Comparison of ENCODE assay signal across 9 mouse cellular contexts in the genomic region with DNA sequence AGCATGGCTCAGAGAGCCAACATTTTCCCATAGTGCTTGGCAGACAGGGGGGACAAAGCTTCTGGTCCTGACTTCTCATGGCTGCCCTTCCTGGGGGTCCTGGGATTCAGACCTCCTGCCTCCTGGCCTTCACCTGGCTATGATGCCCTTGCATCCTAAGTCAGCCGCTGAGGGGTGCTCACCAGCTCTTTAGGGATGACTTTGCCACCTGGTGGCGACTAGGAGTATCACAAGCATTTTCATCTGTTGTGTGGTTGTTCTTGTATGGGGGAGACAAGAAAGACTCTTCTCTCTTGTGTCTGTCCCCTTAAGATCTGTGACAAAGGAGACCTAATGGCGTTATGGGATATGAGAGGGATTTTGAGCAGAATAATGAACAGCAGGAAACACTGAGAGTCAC. TPM values are rescaled to one million over a fixed set of nuclear protein-coding genes. Genes with fewer than 3 reads are reported as not detected.
DNase-seq lines count a peak whose midpoint lies in the region; ATAC-seq lines count a peak whose summit lies in the region.
"Had no signal": no experiment of that assay in that cellular context is flagged by ENCODE, and none has a peak within 500 bp of the region (broad histone marks: within the 10 kb centered on the region; RNA-seq: fewer than 3 reads in every experiment).

No protein-coding gene starts in this region.

- no peaks in the 10 kb centered on the region for H3K4me1 ChIP-seq in kidney, embryonic 14.5 days (ENCODE audit: control insufficient read depth, insufficient read depth, low read length)
- H3K4me1 ChIP-seq in liver, embryonic 15.5 days (replicated peaks), result peaks cover 47% of the 10 kb centered on the region
- 0 out of 2 replicates have a peak, but pooled peaks cover 2% of the 10 kb centered on the region for H3K4me1 ChIP-seq in neural tube, embryonic 15.5 days

- H3K4me3 ChIP-seq in kidney, embryonic 14.5 days (ENCODE audit: low read length), result no peak overlapping the region
- no peak overlapping the region for H3K4me3 ChIP-seq in liver, embryonic 15.5 days (replicated peaks)
- H3K4me3 ChIP-seq in neural tube, embryonic 15.5 days (replicated peaks), result no peak overlapping the region
- H3K4me3 ChIP-seq: myocyte had no signal

- 19% methylated on average over 3 of the region's 3 CpGs for WGBS in kidney, embryonic 14.5 days
- 12% methylated on average over 3 of the region's 3 CpGs for WGBS in liver, embryonic 15.5 days (ENCODE audit: insufficient replicate concordance)
- 5% methylated on average over 3 of the region's 3 CpGs for WGBS in neural tube, embryonic 15.5 days

- H3K9me3 ChIP-seq in kidney, embryonic 14.5 days (ENCODE audit: control insufficient read depth, low read length), result no peaks in the 10 kb centered on the region
- no peaks in the 10 kb centered on the region for H3K9me3 ChIP-seq in liver, embryonic 15.5 days (replicated peaks)
- no peaks in the 10 kb centered on the region for H3K9me3 ChIP-seq in neural tube, embryonic 15.5 days (replicated peaks)

- no peak overlapping the region for H3K9ac ChIP-seq in kidney, embryonic 14.5 days (ENCODE audit: low read depth, low read length)
- H3K9ac ChIP-seq in liver, embryonic 15.5 days, result peak overlapping the region; percentile 28; the same call in 1 of the 2 replicates
- H3K9ac ChIP-seq in neural tube, embryonic 15.5 days (replicated peaks), result no peak overlapping the region

- no peaks in the 10 kb centered on the region for H3K27me3 ChIP-seq in kidney, embryonic 14.5 days (ENCODE audit: control insufficient read depth, insufficient read depth, low read length)
- no peaks in the 10 kb centered on the region for H3K27me3 ChIP-seq in liver, embryonic 15.5 days
- no peaks in the 10 kb centered on the region for H3K27me3 ChIP-seq in neural tube, embryonic 15.5 days (replicated peaks)

- ATAC-seq in kidney, embryonic 14.5 days (ENCODE audit: low FRiP score, low TSS enrichment), result no peak
- ATAC-seq in liver, embryonic 15.5 days (ENCODE audit: insufficient read depth), result no peak
- ATAC-seq in neural tube, embryonic 15.5 days (ENCODE audit: low FRiP score), result peak; percentile 42; the same call in 1 of the 2 replicates

- no peak overlapping the region for H3K27ac ChIP-seq in kidney, embryonic 14.5 days (ENCODE audit: low read depth, low read length)
- H3K27ac ChIP-seq in liver, embryonic 15.5 days (replicated peaks), result peak overlapping the region; percentile 99
- no peak overlapping the region for H3K27ac ChIP-seq in neural tube, embryonic 15.5 days (replicated peaks)

- no peak overlapping the region for H3K4me2 ChIP-seq in kidney, embryonic 14.5 days (replicated peaks; ENCODE audit: low read depth, low read length)
- no peak overlapping the region for H3K4me2 ChIP-seq in liver, embryonic 15.5 days
- H3K4me2 ChIP-seq in neural tube, embryonic 15.5 days, result no peak overlapping the region

- H3K36me3 ChIP-seq in kidney, embryonic 14.5 days (ENCODE audit: control insufficient read depth, insufficient read depth, low read length), result peaks cover 14% of the 10 kb centered on the region; the same call in 1 of the 2 replicates
- peaks cover 63% of the 10 kb centered on the region for H3K36me3 ChIP-seq in liver, embryonic 15.5 days (replicated peaks)
- H3K36me3 ChIP-seq in neural tube, embryonic 15.5 days, result peaks cover 76% of the 10 kb centered on the region

- DNase-seq in kidney, adult 11 months, result peak; percentile 28
- DNase-seq in cerebellum, adult 9-11 months, result peak; percentile 71
- peak; percentile 69 to 83 for DNase-seq in frontal cortex, postnatal 36 days (ENCODE audit: low spot score in 2 of 2)
- peak; percentile 85 for DNase-seq in kidney, postnatal 10 days
- DNase-seq in testis, postnatal 10 days (ENCODE audit: low spot score), result peak; percentile 84

RNA-seq across cellular contexts. Expression of a gene that starts 36.8 kb away (rescaled TPM):
- 0.50 and 0.83 TPM in 2 replicates for polyA plus RNA-seq in kidney, embryonic 14.5 days (2014; fragmentation: Nextera tagmentation; extraction: Ambion mirVana)
- polyA plus RNA-seq in liver, embryonic 15.5 days (2015; fragmentation: Nextera tagmentation; extraction: Ambion mirVana), result 0.41 and 0.44 TPM in 2 replicates
- 2.5 and 3.2 TPM in 2 replicates for polyA plus RNA-seq in neural tube, embryonic 15.5 days (2015; fragmentation: Nextera tagmentation; extraction: Ambion mirVana)
- polyA plus RNA-seq: myocyte had no signal

RNA-seq across cellular contexts. Expression of a gene that starts 54.8 kb away (rescaled TPM):
- 3.5 and 3.6 TPM in 2 replicates for polyA plus RNA-seq in kidney, embryonic 14.5 days (2014; fragmentation: Nextera tagmentation; extraction: Ambion mirVana)
- 97.2 and 101 TPM in 2 replicates for polyA plus RNA-seq in liver, embryonic 15.5 days (2015; fragmentation: Nextera tagmentation; extraction: Ambion mirVana)
- polyA plus RNA-seq in neural tube, embryonic 15.5 days (2015; fragmentation: Nextera tagmentation; extraction: Ambion mirVana), result 15.1 and 16.6 TPM in 2 replicates

Comparison
In these comparisons a context has a peak if more than half of its experiments do, and no peak if none do; other contexts are left out.
1. DNase-seq: peak in every context shown above with its lines; median percentile 85 in kidney, postnatal 10 days; 84 in testis, postnatal 10 days; 76 in frontal cortex, postnatal 36 days; 71 in cerebellum, adult 9-11 months; 28 in kidney, adult 11 months.